Mouse (Mus musculus) v-Abl transformed pro-B cells (cell line): ENCODE measurements around the gene Kcnab2.

ENCODE experiments used
- in situ Hi-C, 2 experiments: fragments of 400-800 bp; cut with MboI; formaldehyde crosslinking; loops; one replicate each; pipeline ENCODE4 v1.15.1; 2025; ENCODE audit not compliant: unreplicated experiment in 2 of 2

The Kcnab2 gene

DNA sequence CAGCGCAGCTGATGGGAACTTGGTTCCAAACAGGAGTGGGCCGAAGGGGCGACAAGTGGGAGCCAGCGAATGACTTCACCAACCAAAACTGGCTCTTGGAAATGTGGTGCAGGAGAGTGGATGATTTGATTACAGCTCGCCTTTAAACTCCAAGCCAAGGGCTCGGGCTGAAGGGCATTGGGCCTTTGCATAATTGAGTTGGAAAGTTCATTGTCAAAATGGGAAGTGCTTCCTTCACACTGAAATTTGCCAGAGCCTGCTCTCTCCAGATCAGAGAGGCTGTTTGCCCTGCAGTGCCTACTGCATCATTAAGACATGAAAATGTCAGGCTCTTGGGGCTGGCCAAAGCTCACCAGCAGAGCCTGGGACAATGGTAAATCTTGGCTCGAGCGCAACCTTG lies 71.1 kb downstream of the Kcnab2 start:
- in situ Hi-C loops, result no loop called here

- in situ Hi-C loops, result no loop called here
Observed at GRCm38 (mm10) chr4:152405671-152406201, 71.9 kb downstream of the Kcnab2 start.

- in situ Hi-C loops, result no loop called here
Observed at GRCm38 (mm10) chr4:152405143-152405542, 72.5 kb downstream of the Kcnab2 start.

GRCm38 (mm10) chr4:152398926-152399325 lies 78.7 kb downstream of the Kcnab2 start:
- in situ Hi-C loops, result no loop called here

DNA sequence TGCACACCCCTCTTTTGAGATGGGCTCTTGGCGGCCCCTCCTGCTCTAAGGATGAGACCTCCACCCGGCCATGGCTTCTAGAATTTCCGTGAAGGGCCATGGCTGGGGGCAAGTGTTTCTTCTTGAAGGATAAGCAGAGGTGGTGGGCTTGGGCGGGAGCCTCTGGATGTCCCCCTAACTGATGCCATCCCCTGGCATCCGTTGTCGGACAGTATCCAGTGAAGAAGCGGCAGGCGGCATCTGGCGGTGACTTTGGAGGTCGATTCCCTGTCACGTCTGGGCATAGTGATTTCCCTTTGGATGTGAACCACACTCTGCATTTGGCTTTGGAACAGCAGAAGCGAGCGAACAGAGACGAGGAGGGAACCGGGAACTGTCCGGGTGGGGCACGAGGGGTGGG lies 85.0 kb downstream of the Kcnab2 start:
- in situ Hi-C loops, result no loop called here

DNA sequence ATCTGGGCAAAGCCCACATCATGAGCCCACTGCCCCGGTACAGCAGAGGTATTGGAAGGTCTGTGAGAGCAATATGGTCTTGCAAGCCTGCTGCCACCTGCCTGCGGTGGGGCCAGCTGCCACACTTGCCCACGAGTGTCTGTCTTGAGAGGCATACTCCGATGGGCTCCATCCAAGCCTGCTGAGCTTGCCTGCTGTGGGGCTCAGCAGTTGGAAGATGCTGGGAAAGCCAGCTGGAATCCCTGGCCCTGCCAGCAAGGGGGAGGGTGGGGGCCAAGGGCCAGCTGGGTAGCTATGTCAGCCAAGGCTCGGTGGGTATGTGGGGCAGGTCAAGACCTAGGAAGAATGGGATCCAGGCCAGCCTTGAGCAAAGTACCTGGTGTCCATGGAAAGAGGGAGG lies 85.5 kb downstream of the Kcnab2 start:
- in situ Hi-C loops, result no loop called here

- in situ Hi-C loops, result no loop called here
Observed at GRCm38 (mm10) chr4:152385644-152386043, 92.0 kb downstream of the Kcnab2 start.

DNA sequence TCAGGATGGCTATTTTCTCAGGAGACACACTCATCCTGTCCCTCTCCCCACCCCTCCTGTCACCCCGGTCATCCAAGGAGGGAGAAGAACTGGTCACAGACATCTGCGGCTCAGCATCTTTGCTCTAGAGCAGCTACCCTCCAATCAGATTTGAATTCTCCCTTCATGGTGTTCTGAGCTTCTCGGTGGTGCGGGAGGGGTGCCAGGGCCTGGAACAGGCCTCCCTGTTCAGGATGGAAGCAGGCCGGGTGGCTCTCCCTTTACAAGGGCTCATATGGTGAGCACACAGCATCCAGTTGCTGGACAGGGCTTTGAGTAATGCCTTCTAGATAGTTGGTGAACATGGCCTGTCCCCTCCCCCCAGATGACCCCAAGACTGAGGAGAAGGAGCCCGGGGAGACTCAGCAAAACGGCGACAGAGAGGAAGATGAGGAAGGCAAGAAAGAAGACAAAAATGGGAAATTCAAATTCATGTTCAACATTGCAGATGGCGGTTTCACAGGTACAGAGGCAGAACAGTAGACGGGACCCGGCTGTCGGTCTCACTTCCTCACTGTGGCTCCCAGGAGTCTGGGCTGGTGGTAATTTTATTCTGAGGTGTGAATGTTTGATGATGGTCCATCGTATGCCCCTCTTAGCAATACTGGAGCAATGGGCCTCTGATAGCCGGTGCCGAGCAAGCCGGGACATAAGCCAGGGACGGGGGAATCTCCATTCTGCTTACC lies 95.0 kb downstream of the Kcnab2 start:
- in situ Hi-C loops, result no loop called here

- in situ Hi-C loops, result no loop called here
Observed at GRCm38 (mm10) chr4:152365228-152365627, 112.4 kb downstream of the Kcnab2 start.

- in situ Hi-C loops, result no loop called here
Observed at GRCm38 (mm10) chr4:152362180-152362579, 115.5 kb downstream of the Kcnab2 start.

DNA sequence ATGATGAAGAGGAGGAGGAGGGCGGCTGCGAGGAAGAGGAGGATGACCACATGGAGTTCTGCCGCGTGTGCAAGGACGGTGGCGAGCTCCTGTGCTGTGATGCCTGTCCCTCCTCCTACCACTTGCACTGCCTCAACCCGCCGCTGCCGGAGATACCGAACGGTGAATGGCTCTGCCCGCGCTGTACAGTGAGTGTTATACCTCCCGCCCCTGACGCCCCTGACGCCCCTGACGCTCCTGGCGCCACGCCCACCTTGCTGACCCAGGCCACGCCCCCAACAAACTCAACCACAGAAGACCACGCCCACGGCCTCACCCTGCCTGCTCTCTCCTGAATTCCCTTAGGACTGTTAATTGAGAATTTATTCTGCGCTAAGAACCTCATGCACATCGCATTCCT lies 116.8 kb downstream of the Kcnab2 start:
- in situ Hi-C loops, result no loop called here

- in situ Hi-C loops, result no loop called here
Observed at GRCm38 (mm10) chr4:152359700-152360099, 118.0 kb downstream of the Kcnab2 start.

DNA sequence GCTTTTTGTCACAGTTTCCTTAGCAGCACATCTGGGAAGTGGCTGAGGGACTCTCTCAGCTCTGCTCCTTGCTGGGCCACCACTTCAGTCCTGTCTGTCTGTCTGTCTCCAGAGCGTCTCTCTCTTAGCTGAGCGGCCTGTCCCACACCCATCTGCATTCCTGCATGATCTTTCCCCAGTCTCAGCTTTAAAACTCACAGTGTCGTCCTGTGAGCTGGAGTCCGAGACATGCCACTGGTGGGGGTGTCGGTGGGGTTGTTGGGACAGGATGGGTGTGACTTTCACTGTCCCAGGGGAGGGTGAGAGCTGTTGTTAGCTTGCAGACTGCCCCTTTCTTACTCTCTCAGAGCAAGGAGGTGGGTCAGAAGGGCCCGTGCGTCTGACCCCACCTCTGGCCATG lies 122.0 kb downstream of the Kcnab2 start:
- in situ Hi-C loops, result no loop called here

GRCm38 (mm10) chr4:152353886-152354637 lies 123.6 kb downstream of the Kcnab2 start:
- in situ Hi-C loops, result no loop called here

DNA sequence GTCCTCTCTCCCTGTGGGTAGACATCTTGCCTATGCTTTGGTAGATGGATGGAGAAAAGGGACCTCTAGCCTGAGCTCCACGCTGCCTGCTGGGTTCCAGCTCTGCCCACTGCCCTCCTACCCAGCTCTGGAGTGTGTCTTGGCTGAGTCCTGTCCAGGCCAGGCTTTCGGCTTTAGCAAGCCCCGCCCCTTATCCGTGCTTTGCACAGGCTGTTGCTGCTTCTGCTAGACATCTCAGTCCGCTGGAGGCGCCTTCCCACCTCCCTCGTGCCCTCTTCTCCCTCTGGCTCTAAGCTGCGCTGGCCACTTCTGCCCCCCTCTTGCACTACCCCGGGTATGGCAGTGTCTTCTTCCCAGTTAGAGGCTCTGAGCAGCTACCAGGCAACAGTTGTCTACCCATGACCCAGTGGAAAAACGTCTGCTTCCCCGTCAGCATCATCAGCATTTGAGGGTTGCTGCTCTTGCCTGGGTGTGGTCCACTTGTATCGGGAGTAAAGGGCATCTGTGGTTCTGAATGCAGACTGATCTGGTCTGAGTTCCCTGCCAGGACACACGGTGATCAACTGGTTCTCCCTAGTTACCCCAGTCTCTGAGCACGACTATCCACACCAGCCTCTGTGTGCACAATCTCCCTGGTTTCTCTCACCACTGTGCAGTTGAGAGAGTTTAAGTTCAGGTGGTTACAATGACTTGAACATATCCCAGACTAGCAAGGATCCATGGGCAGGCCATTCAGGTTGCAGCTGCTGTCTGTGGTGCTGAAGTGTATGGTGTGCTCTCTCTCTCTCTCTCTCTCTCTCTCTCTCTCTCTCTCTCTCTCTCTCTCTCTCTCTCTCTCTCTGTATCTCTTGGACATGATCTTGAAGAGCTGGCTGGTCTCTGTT lies 126.0 kb downstream of the Kcnab2 start:
- in situ Hi-C loops, result no loop called here

DNA sequence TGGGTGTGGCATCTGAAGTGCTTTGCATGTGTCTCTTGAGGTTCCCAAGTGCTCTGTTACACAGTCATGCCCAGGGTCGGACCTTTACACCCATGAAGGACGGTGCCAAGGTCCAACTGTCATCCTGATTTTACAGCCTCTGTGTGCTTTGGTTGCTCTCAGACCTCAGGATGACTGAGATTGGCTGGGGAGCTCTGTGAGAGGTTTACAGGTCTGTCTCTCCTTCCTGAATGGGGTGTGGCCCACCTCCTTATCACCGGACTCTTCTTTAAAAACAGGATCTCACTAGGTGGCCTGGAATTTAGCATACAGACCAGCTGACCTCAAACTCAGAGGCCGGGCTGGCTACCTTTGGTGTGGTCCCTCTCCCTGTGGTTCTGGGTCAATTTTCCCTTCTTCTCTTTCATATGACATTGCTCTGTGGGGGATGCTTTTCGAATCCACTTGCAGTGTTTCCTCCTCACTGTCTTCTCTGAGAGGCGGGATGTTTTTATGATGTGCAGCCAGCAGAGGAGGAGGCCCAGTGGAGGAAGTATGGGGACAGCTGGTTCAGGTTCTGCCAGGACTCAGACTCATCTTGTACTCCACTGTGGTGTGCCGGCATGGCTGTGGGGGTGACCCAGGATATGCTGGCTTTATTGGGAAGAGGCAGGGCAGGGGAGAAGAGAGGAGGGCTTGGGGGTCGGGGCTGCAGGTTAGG lies 126.8 kb downstream of the Kcnab2 start:
- in situ Hi-C loops, result no loop called here

DNA sequence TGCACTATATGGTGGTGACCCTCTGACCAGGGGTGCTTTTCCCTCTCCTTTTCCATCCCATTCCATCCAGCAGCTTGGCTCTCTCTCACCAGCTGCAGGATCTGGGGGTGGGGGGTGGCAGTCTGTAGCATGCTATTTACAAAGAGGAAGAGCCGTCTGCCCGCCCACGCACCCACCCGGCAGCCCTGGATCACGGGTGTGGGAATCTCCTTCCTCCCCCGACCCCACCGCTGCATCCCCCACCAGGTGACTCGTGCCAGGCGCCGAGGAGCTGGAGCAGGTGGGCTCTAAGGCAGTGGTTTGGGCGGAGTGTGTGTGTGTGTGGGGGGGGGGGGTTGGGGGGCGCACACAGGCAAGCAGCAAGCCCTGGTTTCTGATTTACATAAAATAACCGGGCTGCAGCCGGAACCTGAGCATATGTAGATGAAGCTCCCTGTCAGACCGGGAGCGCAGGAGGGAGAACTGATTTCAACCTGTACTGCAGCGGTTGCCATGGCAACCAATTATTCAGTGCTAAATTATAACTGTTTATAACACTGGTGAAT lies 127.8 kb downstream of the Kcnab2 start:
- in situ Hi-C loops, result loop anchor here (10.0 to 25.0 kb wide), 2 partner anchors 145 to 1288 kb away; partner anchors contain the start of gene Vamp3 (in 1 of the 2)

DNA sequence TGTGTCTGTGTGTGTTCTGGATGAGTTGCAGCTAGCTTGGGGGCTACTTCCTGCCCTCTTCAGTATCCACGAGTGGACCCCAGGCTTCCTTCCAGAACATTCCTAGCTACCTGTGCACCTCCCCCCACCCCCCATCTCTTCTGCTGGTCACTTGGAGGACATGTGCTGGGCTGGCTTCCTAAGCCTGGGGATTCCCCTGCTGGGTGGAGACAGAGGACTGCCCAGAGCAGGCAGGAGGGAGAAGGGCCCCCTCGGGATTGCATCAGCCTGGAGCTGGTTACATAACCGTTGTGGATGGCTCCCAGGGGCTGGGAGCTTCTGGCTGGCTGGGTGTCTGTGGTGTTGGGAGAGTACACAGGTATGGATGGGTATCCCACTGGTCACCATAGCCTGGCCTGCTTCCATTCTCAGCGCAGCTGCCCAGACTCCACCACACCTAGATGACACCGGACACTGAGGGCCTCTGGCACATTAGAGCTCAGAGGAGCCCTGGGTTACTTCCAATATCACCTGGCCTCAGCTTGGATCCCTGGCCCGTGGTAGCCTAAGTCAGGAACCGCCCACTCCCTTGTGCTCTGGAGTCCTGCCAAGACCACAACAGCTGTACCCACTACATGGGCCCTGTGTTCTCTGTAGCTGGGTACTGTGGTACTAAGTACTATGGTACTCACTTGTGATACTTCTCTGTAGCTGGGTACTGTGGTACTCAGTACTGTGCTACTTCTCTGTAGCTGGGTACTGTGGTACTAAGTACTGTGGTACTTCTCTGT lies 132.4 kb downstream of the Kcnab2 start:
- in situ Hi-C loops, result loop anchor here (10.0 to 25.0 kb wide), 2 partner anchors 149 to 1283 kb away; partner anchors contain the start of gene Vamp3 (in 1 of the 2)

GRCm38 (mm10) chr4:152344651-152345050 lies 133.0 kb downstream of the Kcnab2 start:
- in situ Hi-C loops, result loop anchor here (10.0 to 25.0 kb wide), 2 partner anchors 150 to 1282 kb away; partner anchors contain the start of gene Vamp3 (in 1 of the 2)
